Mouse (Mus musculus) C2C12 (cell line): ENCODE results near the gene P2rx1. TPM values are rescaled to one million over a fixed set of nuclear protein-coding genes. Genes with fewer than 3 reads are reported as not detected.

Experiments
- H3K27me3 ChIP-seq: one replicate; pipeline ENCODE4 v1.6.1; 2011; ENCODE audit not compliant: control insufficient read depth, insufficient read depth, insufficient read length
- H3K36me3 ChIP-seq: one replicate; pipeline ENCODE4 v1.6.1; 2011; ENCODE audit not compliant: control insufficient read depth, insufficient read depth
- H3K4me3 ChIP-seq: one replicate; pipeline ENCODE4 v1.5.1; 2011; ENCODE audit warnings: mild to moderate bottlenecking, control low read depth; ENCODE audit not compliant: poor library complexity, insufficient read depth, severe bottlenecking
- H3K79me2 ChIP-seq: one replicate; pipeline ENCODE4 v1.6.1; 2011; ENCODE audit not compliant: control insufficient read depth, insufficient read depth
- H3K79me3 ChIP-seq: one replicate; pipeline ENCODE4 v1.6.1; 2011; ENCODE audit warnings: low read depth, control low read depth
- H3ac ChIP-seq: one replicate; pipeline ENCODE3; 2011; ENCODE audit warnings: low read depth; ENCODE audit not compliant: control insufficient read depth, insufficient read length
- CEBPB ChIP-seq: IDR thresholded peaks from one replicate; pipeline ENCODE4 v1.6.1; 2011; ENCODE audit warnings: low read depth, mild to moderate bottlenecking, control low read depth, moderate library complexity
- CTCF ChIP-seq: IDR thresholded peaks from one replicate; pipeline ENCODE4 v1.5.1; 2011; ENCODE audit not compliant: control insufficient read depth, insufficient read depth, insufficient read length
- FOSL1 ChIP-seq: IDR thresholded peaks from one replicate; pipeline ENCODE4 v1.8.0; 2011; ENCODE audit warnings: mild to moderate bottlenecking, low read length; ENCODE audit not compliant: poor library complexity, insufficient read depth, severe bottlenecking
- MAX ChIP-seq: IDR thresholded peaks from one replicate; pipeline ENCODE4 v1.6.1; 2011; ENCODE audit warnings: mild to moderate bottlenecking, control low read depth
- MYOD1 ChIP-seq: IDR thresholded peaks from one replicate; pipeline ENCODE4 v1.6.1; 2011; ENCODE audit warnings: low read depth; ENCODE audit not compliant: control insufficient read depth, insufficient read length
- MYOG ChIP-seq: IDR thresholded peaks from one replicate; pipeline ENCODE4 v1.6.1; 2011; ENCODE audit not compliant: control insufficient read depth, insufficient read length; ENCODE audit errors: extremely low read depth
- USF1 ChIP-seq: IDR thresholded peaks from one replicate; pipeline ENCODE4 v1.6.1; 2011; ENCODE audit warnings: low read depth, mild to moderate bottlenecking, control low read depth, moderate library complexity
- polyA plus RNA-seq: library from polyadenylated mRNA; unstranded; fragments of >200 nt; fragmentation: generic; extraction: Trizol; gene quantifications from one replicate; pipeline ENCODE4 v1.2.1, GENCODE M21; 2012; ENCODE audit warnings: missing spikeins

Gene P2rx1
- polyA plus RNA-seq, 1 experiment = 0.05 TPM

- no peak overlapping the region for H3ac ChIP-seq
- peaks cover 4% of the 10 kb centered on the region for H3K27me3 ChIP-seq
- H3K79me2 ChIP-seq = no peaks in the 10 kb centered on the region
- no peaks in the 10 kb centered on the region for H3K79me3 ChIP-seq
- no peak overlapping the region for H3K4me3 ChIP-seq
- TF ChIP-seq MYOG (no peak), FOSL1 (no peak), MYOD1 (no peak), CTCF (peak; percentile 51)
- no peaks in the 10 kb centered on the region for H3K36me3 ChIP-seq
These were observed 7.5 kb downstream of the P2rx1 start for GRCm38 (mm10) chr11:73006377-73006776.

GRCm38 (mm10) chr11:73007113-73007512, 8.2 kb downstream of the P2rx1 start:
- H3K27me3 ChIP-seq = peaks cover 4% of the 10 kb centered on the region
- H3K79me2 ChIP-seq = no peaks in the 10 kb centered on the region
- H3K4me3 ChIP-seq = no peak overlapping the region
- no peaks in the 10 kb centered on the region for H3K79me3 ChIP-seq
- TF ChIP-seq MYOD1 = no peak
- TF ChIP-seq MAX = no peak
- TF ChIP-seq MYOG = no peak
- TF ChIP-seq CTCF = no peak
- TF ChIP-seq USF1 = no peak
- TF ChIP-seq CEBPB = no peak
- H3K36me3 ChIP-seq = no peaks in the 10 kb centered on the region
- no peak overlapping the region for H3ac ChIP-seq

GRCm38 (mm10) chr11:73007698-73008481, 9.0 kb downstream of the P2rx1 start:
- Histone ChIP-seq H3K36me3 (no peaks in the 10 kb centered on the region), H3ac (no peak overlapping the region), H3K4me3 (no peak overlapping the region), H3K27me3 (peaks cover 4% of the 10 kb centered on the region), H3K79me3 (no peaks in the 10 kb centered on the region), H3K79me2 (no peaks in the 10 kb centered on the region)
- peak; percentile 68 for TF ChIP-seq CTCF
- no peak for TF ChIP-seq MYOG
- no peak for TF ChIP-seq MAX
- TF ChIP-seq MYOD1 = no peak
- TF ChIP-seq CEBPB = no peak
- no peak for TF ChIP-seq FOSL1
- no peak for TF ChIP-seq USF1

- Histone ChIP-seq H3K27me3 (peaks cover 4% of the 10 kb centered on the region), H3K4me3 (no peak overlapping the region), H3K79me3 (no peaks in the 10 kb centered on the region), H3K36me3 (no peaks in the 10 kb centered on the region), H3ac (no peak overlapping the region), H3K79me2 (no peaks in the 10 kb centered on the region)
- no peak for TF ChIP-seq CEBPB
- no peak for TF ChIP-seq USF1
- no peak for TF ChIP-seq MYOG
- no peak for TF ChIP-seq CTCF
- TF ChIP-seq FOSL1 = no peak
- TF ChIP-seq MAX = no peak
- TF ChIP-seq MYOD1 = no peak
These were observed 9.9 kb downstream of the P2rx1 start for GRCm38 (mm10) chr11:73008826-73009225.

GRCm38 (mm10) chr11:73009531-73010274, 10.8 kb downstream of the P2rx1 start:
- no peak overlapping the region for H3K4me3 ChIP-seq
- H3K27me3 ChIP-seq = peaks cover 4% of the 10 kb centered on the region
- no peaks in the 10 kb centered on the region for H3K79me2 ChIP-seq
- no peaks in the 10 kb centered on the region for H3K79me3 ChIP-seq
- no peak for TF ChIP-seq MYOD1
- no peak for TF ChIP-seq FOSL1
- no peak for TF ChIP-seq CEBPB
- H3ac ChIP-seq = no peak overlapping the region
- no peaks in the 10 kb centered on the region for H3K36me3 ChIP-seq
